Mouse (Mus musculus) CH12.LX (cell line): Measurements from ENCODE around the gene Rhobtb1. TPM values are rescaled to one million over a fixed set of nuclear protein-coding genes. Genes with fewer than 3 reads are reported as not detected.

Source experiments
- DNase-seq: peaks from one replicate; pipeline ENCODE4 v3.0.0-alpha.2; 2013; ENCODE audit errors: extremely low read depth
- H3K27ac ChIP-seq: 2 replicates; pipeline ENCODE4 v1.5.1; 2012; ENCODE audit warnings: low read depth, mild to moderate bottlenecking, control low read depth, moderate library complexity; ENCODE audit not compliant: insufficient read depth
- H3K27me3 ChIP-seq: replicated peaks from 2 replicates; pipeline ENCODE3; 2012; ENCODE audit warnings: inconsistent platforms
- H3K36me3 ChIP-seq, 2 experiments: replicated peaks in 1 of 2; 2 replicates each; pipeline versions ENCODE3 to v1.6.1; 2012; ENCODE audit warnings: inconsistent platforms in 1 of 2, low read length in 1 of 2, mild to moderate bottlenecking in 1 of 2, mixed read lengths in 1 of 2, moderate library complexity in 1 of 2; ENCODE audit not compliant: control insufficient read depth in 1 of 2, insufficient read depth in 1 of 2
- H3K4me1 ChIP-seq, 2 experiments: 2 replicates each; pipeline ENCODE4 v1.6.1; 2012; ENCODE audit warnings: inconsistent platforms in 1 of 2, moderate library complexity in 1 of 2; ENCODE audit not compliant: insufficient read depth in 2 of 2, control insufficient read depth in 1 of 2
- H3K4me2 ChIP-seq: 2 replicates; pipeline ENCODE4 v1.6.1; 2012; ENCODE audit warnings: low read depth, mild to moderate bottlenecking, control low read depth; ENCODE audit not compliant: poor library complexity, insufficient read depth, severe bottlenecking
- H3K4me3 ChIP-seq, 3 experiments: fragments of 150-350 bp in 1 of 3; sonication (generic) in 1 of 3; replicated peaks in 1 of 3; 2 replicates each; pipeline versions ENCODE3 to v1.5.1; 2011 to 2012; ENCODE audit warnings: low read depth in 2 of 3, low read length in 2 of 3, mild to moderate bottlenecking in 2 of 3, moderate library complexity in 2 of 3, control low read depth in 1 of 3, improper control_type of control experiment in 1 of 3, inconsistent platforms in 1 of 3, mixed read lengths in 1 of 3; ENCODE audit not compliant: poor library complexity in 1 of 3
- H3K79me2 ChIP-seq: replicated peaks from 2 replicates; pipeline ENCODE4 v1.6.1; 2012; ENCODE audit warnings: mild to moderate bottlenecking, moderate library complexity; ENCODE audit not compliant: control insufficient read depth, poor library complexity, insufficient read depth, severe bottlenecking; ENCODE audit errors: extremely low read depth
- H3K9ac ChIP-seq: 2 replicates; pipeline ENCODE4 v1.6.1; 2012; ENCODE audit warnings: low read depth, mild to moderate bottlenecking, control low read depth, moderate library complexity; ENCODE audit not compliant: insufficient read depth
- H3K9me3 ChIP-seq: replicated peaks from 2 replicates; pipeline ENCODE3; 2012; ENCODE audit warnings: low read length, inconsistent platforms, mixed read lengths
- BHLHE40 ChIP-seq: IDR thresholded peaks from 2 replicates; pipeline ENCODE4 v1.6.1; 2011; ENCODE audit warnings: mild to moderate bottlenecking, low read depth, low read length, improper control_type of control experiment
- CHD1 ChIP-seq: IDR thresholded peaks from 2 replicates; pipeline ENCODE4 v1.6.1; 2012; ENCODE audit warnings: low read depth, low read length, improper control_type of control experiment, inconsistent platforms
- CHD2 ChIP-seq: IDR thresholded peaks from 2 replicates; pipeline ENCODE4 v1.6.1; 2011; ENCODE audit warnings: low read length, improper control_type of control experiment
- CTCF ChIP-seq, 2 experiments: IDR thresholded peaks in 1 of 2; conservative IDR thresholded peaks in 1 of 2; 2 replicates each; pipeline ENCODE4 v1.5.1; 2011 to 2012; ENCODE audit warnings: low read depth in 2 of 2, low read length in 2 of 2, improper control_type of control experiment in 1 of 2, inconsistent platforms in 1 of 2, mild to moderate bottlenecking in 1 of 2, moderate library complexity in 1 of 2
- E2F4 ChIP-seq: IDR thresholded peaks from 2 replicates; pipeline ENCODE4 v1.6.1; 2011; ENCODE audit warnings: low read depth, low read length, improper control_type of control experiment; ENCODE audit not compliant: insufficient replicate concordance
- EP300 ChIP-seq: IDR thresholded peaks from 2 replicates; pipeline ENCODE4 v1.6.1; 2011; ENCODE audit warnings: low read length, improper control_type of control experiment
- ETS1 ChIP-seq: conservative IDR thresholded peaks from 2 replicates; pipeline ENCODE4 v1.6.1; 2012; ENCODE audit warnings: low read depth, mild to moderate bottlenecking, inconsistent platforms, low read length, improper control_type of control experiment, moderate library complexity
- IRF4 ChIP-seq: IDR thresholded peaks from 2 replicates; pipeline ENCODE4 v1.6.1; 2014; ENCODE audit warnings: low read depth, mild to moderate bottlenecking, inconsistent platforms, low read length, improper control_type of control experiment
- JUN ChIP-seq: IDR thresholded peaks from 2 replicates; pipeline ENCODE4 v1.6.1; 2011; ENCODE audit warnings: low read depth, mild to moderate bottlenecking, low read length, improper control_type of control experiment, moderate library complexity; ENCODE audit not compliant: insufficient read depth
- JUND ChIP-seq: conservative IDR thresholded peaks from 2 replicates; pipeline ENCODE4 v1.6.1; 2011; ENCODE audit warnings: low read depth, low read length, improper control_type of control experiment
- MAX ChIP-seq: IDR thresholded peaks from 2 replicates; pipeline ENCODE4 v1.6.1; 2011; ENCODE audit warnings: low read length, improper control_type of control experiment
- MAZ ChIP-seq: IDR thresholded peaks from 2 replicates; pipeline ENCODE4 v1.6.1; 2012; ENCODE audit warnings: low read depth, mild to moderate bottlenecking, inconsistent platforms, low read length, improper control_type of control experiment, moderate library complexity
- MEF2A ChIP-seq: IDR thresholded peaks from 2 replicates; pipeline ENCODE4 v1.6.1; 2014; ENCODE audit warnings: low read depth, mild to moderate bottlenecking, inconsistent platforms, low read length, improper control_type of control experiment, borderline replicate concordance
- NELFE ChIP-seq: IDR thresholded peaks from 2 replicates; pipeline ENCODE4 v1.6.1; 2011; ENCODE audit warnings: low read depth, low read length, improper control_type of control experiment
- NRF1 ChIP-seq: IDR thresholded peaks from 2 replicates; pipeline ENCODE4 v1.6.1; 2014; ENCODE audit warnings: low read depth, mild to moderate bottlenecking, inconsistent platforms, low read length, improper control_type of control experiment, moderate library complexity
- POLR2A ChIP-seq: IDR thresholded peaks from 2 replicates; pipeline ENCODE4 v1.6.1; 2011; ENCODE audit warnings: low read depth, mild to moderate bottlenecking, improper control_type of control experiment, low read length
- RAD21 ChIP-seq: IDR thresholded peaks from 2 replicates; pipeline ENCODE4 v1.6.1; 2011; ENCODE audit warnings: low read depth, mild to moderate bottlenecking, low read length, improper control_type of control experiment, moderate library complexity
- SIN3A ChIP-seq: IDR thresholded peaks from 2 replicates; pipeline ENCODE4 v1.6.1; 2012; ENCODE audit warnings: low read length, improper control_type of control experiment, inconsistent platforms
- TCF12 ChIP-seq: IDR thresholded peaks from 2 replicates; pipeline ENCODE4 v1.6.1; 2014; ENCODE audit warnings: low read depth, mild to moderate bottlenecking, inconsistent platforms, low read length, improper control_type of control experiment
- ZC3H11A ChIP-seq: IDR thresholded peaks from 2 replicates; pipeline ENCODE4 v1.6.1; 2012; ENCODE audit warnings: low read depth, mild to moderate bottlenecking, inconsistent platforms, low read length, improper control_type of control experiment
- ZKSCAN1 ChIP-seq: IDR thresholded peaks from 2 replicates; pipeline ENCODE4 v1.6.1; 2012; ENCODE audit warnings: low read depth, inconsistent platforms, low read length, improper control_type of control experiment, borderline replicate concordance
- ZNF384 ChIP-seq: IDR thresholded peaks from 2 replicates; pipeline ENCODE4 v1.6.1; 2012; ENCODE audit warnings: low read depth, low read length, improper control_type of control experiment, inconsistent platforms
- dilution Hi-C: fragments of 300-500 bp; cut with MboI; formaldehyde crosslinking; loops from 2 replicates; pipeline ENCODE4 v1.14.3; 2020; ENCODE audit warnings: low sequenced_read_pairs; ENCODE audit not compliant: extremely low pct_unique_long_range_greater_than_20kb, extremely low pct_ligation_motif_present
- in situ Hi-C: fragments of 300-500 bp; cut with MboI; formaldehyde crosslinking; loops from 3 replicates; pipeline ENCODE4 v1.14.3; 2019; ENCODE audit warnings: low sequenced_read_pairs, low pct_ligation_motif_present, low pct_unique_long_range_greater_than_20kb, mixed read lengths
- polyA plus RNA-seq: library from polyadenylated mRNA; unstranded; fragments of >175 nt; gene quantifications from 2 replicates; pipeline ENCODE4 v1.2.1, GENCODE M21; 2012; ENCODE audit warnings: low read depth; ENCODE audit not compliant: insufficient read length
- total RNA-seq, 2 experiments: library from RNA; depleted of rRNA; stranded (reverse); fragments of 300-350 nt in 1 of 2; fragments of >200 nt in 1 of 2; gene quantifications; 2 replicates each; pipeline ENCODE4 v1.2.3; 2012 to 2014

Gene Rhobtb1
- total and polyA plus RNA-seq, 3 experiments = 3.1 to 12.2 (median 3.4) TPM

DNA sequence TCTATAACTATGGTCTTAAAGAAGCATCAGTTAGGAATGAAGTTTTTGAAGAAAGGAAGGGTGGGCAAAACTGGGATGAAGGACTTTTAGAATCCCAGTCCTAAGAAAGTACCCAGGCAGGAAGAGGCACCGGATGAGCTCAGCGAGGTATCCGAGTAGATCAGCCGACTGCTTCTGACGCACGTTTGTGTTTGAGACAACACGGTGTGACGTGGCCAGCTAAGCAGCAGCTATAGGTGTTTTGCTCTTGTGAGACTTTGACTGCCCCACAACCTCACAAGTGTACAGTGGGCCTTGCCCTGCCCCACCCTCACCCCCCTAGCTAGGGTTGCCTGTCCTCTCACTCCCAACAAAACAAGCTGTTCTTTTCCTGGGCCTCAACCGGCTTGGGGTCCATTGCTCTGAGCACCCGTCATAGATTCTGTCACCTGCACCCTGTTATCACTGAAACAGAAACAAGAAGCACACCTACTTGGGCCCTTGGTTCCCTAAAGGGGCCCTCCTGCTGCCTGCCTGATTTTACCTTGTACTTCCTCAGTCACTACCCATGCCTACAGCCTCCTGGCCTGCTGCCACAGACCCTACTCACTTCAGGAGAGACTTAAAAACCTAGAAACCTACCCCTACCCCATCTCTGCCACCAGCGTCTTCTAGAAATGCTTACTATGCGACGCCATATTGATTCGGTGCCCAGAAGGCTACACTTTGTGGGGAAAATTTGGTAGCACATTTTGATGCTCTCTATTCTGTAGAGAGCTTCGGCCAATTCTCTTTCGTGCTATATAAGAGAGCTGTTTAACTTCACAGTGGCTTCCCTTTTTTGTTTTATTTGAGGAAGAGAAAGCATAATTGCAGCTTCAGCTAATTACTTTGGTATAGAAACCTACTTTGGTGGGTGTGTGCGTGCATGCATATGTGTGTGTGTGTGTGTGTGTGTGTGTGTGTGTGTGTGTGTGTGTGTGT lies 101.2 kb downstream of the Rhobtb1 start (continued):
- TF ChIP-seq MAX (no peak), JUND (no peak), IRF4 (peak; percentile 67), JUN (no peak), MEF2A (no peak), CHD1 (no peak), BHLHE40 (peak; percentile 87), RAD21 (no peak), CHD2 (no peak), TCF12 (0 out of 2 replicates have a peak, but pooled peaks have one; percentile 42)

DNA sequence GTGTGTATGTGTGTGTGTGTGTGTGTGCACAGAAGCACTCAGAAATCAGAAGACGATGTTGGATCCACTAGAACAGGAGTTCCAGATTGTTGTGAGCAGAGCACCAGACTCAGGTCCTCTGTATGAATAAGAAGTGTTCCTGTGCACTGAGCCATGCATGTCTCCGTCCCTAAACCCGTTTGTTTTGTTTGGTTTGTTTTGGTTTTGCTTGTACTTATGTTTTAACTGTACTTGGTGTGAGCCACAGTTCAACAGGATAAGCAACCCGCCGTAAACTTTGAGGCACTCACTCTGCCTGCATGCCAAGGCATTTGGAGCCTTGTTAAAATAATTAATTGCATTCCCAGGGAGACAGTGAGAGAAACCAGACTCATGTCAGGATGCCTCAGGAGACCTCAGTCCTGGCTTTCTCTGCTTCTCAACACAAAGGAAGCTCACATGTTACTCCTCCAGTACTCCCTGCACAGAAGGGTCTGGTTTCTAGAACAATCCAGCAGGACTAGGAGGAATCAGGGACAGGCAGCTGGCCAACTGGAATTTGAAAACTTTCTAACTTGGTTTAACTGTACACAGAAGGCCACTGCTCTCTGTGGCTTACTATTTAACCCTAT lies 101.9 kb downstream of the Rhobtb1 start:
- no peaks in the 10 kb centered on the region for H3K9me3 ChIP-seq
- peak overlapping the region; percentile 79 for H3K4me2 ChIP-seq
- peaks cover 36 to 73% of the 10 kb centered on the region in 2 experiments for H3K4me1 ChIP-seq
- no peak for TF ChIP-seq CHD2
- no peak for TF ChIP-seq BHLHE40
- no peak for TF ChIP-seq E2F4
- no peak for TF ChIP-seq ZC3H11A
- TF ChIP-seq ZNF384 = no peak
- TF ChIP-seq, all 38 proteins: peak for 0
- Histone ChIP-seq H3K27me3 (no peaks in the 10 kb centered on the region), H3K36me3 (peaks cover 0 to 4% of the 10 kb centered on the region in 2 experiments), H3K9ac (peak overlapping the region; percentile 25; the same call in 1 of the 2 replicates), H3K27ac (peak overlapping the region; percentile 85), H3K4me3 (no peak overlapping the region), H3K79me2 (peaks cover 5% of the 10 kb centered on the region)
- dilution Hi-C loops (no loop called here), in situ Hi-C loops (no loop called here)
- DNase-seq = no peak

DNA sequence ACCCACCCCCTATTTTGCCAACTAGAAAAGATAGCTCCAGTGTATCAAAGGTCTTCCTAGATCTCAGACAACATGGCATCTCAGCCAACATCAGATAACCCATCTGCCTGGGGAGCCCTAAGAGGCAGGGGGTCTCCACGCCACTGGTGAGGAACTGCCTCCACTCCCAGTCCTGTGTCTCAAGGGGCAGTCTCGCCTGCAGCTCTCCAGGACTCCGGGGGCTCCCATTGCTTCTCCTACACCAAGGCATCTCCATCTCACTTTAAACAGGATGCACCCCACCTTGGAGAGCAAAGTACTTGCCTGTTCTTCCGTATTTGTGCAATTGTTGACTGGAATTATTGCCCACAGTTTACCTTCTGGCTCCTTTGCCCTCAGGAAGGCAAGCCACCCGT lies 102.4 kb downstream of the Rhobtb1 start:
- TF ChIP-seq NRF1 = no peak
- TF ChIP-seq ETS1 = no peak
- no peak for TF ChIP-seq NELFE
- no peak for TF ChIP-seq CHD2
- TF ChIP-seq CTCF (conservative IDR thresholded peaks at IDR 0.05 in 1 of 2, IDR thresholded peaks at IDR 0.05 in 1 of 2; ENCODE audit: low read depth in 2 of 2, low read length in 2 of 2) = no peak
- TF ChIP-seq ZKSCAN1 = no peak
- no peak for TF ChIP-seq EP300
- no peak for TF ChIP-seq MAZ
- no peak for TF ChIP-seq MAX
- TF ChIP-seq JUN = no peak
- TF ChIP-seq SIN3A = no peak
- TF ChIP-seq POLR2A = no peak
- in situ Hi-C loops (no loop called here), dilution Hi-C loops (no loop called here)
- no peak for DNase-seq
- Histone ChIP-seq H3K9me3 (no peaks in the 10 kb centered on the region), H3K79me2 (peaks cover 5% of the 10 kb centered on the region), H3K4me1 (peaks cover 37 to 73% of the 10 kb centered on the region in 2 experiments), H3K4me3 (no peak overlapping the region), H3K36me3 (peaks cover 0 to 4% of the 10 kb centered on the region in 2 experiments), H3K4me2 (peak overlapping the region; percentile 79; the same call in 1 of the 2 replicates), H3K9ac (0 out of 2 replicates have a peak overlapping the region, but pooled peaks have one; percentile 4), H3K27ac (peak overlapping the region; percentile 85), H3K27me3 (no peaks in the 10 kb centered on the region)
